Mouse (Mus musculus): ENCODE measurements at regions not wholly inside any gene's neighbourhood (a gene's known extent, or its start where the extent isn't known, plus 50 kb on each side); places are given as distances from the start of the nearest gene placed in this dataset.

DNA sequence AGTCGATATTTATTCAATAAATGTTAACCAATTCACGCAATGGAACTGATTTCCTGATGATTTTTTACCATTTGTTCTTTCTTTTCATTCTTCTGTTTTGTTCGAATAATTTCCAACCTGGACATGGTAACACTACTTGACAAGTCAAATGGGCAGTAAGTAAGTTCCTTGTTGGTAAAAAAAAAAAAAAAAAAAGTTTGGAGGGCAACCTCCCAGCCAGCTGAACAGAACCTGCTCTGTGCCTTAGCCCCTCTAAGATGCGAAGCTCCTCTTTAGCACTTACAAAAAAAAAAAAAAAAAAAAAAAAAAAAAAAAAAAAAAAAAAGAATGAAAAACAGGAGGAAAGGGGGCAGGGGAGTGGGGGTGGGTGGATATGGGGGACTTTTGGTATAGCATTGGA, 100.7 kb upstream of the Pou6f2 start:
- TF ChIP-seq CTCF (conservative IDR thresholded peaks at IDR 0.05; ENCODE audit: low read length), result no peak
- no peak for TF ChIP-seq NANOG (IDR thresholded peaks at IDR 0.05; ENCODE audit: borderline replicate concordance, low read length)
- no peak for TF ChIP-seq POU5F1 (IDR thresholded peaks at IDR 0.05; ENCODE audit: borderline replicate concordance, low read length)
